Mouse (Mus musculus) urinary bladder, postnatal 10 days (tissue): ENCODE measurements around the gene Bbs7.
A peak's percentile ranks its signal among the peaks of the same experiment; 100 is the strongest.
"Not testable (repeated sequence)": the region's sequence is repeated elsewhere in the genome, so short reads cannot be mapped to it uniquely, and the experiment has no call there.

Source experiments
- DNase-seq: peaks from one replicate; pipeline ENCODE4 v3.0.0; 2022; ENCODE audit warnings: low spot score

The Bbs7 gene

DNA sequence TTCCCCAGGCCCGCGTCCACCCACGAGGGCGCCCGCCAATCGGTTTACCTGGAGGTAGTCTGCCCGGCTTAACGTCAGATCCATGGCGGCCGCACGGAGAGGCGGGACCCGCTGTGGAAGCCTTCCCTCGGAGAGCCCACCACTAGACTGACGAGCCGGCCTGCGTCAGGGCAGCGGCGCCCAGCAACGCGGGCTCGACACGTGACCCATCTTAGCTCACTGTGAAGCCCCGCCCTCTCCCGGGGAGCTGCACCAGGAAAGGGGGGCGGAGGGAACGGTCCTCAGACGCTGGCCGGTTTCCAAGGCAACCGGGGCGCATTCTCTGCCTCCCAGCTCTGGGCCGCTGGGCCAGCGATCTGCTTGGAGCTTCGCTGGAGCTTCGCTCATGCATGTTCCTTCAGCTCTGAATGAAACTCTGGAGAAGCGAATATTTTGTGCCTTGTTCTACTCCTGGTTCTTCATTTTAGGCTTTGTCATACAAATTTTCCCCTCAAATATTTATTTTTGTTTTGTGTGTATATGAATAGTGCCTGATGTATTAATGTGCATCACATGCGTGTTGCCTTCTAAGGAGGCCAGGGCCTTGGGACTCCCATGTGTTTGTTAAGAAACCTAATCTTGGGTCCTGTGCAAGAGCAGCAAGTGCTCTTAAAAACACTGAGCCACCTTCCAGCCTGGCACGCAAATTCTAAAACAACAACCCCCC, at the start of gene Bbs7:
Bbs7 (minus strand) TSS at position 276 of the 706 bp plus-strand sequence.
- DNase-seq = peak; percentile 70

DNA sequence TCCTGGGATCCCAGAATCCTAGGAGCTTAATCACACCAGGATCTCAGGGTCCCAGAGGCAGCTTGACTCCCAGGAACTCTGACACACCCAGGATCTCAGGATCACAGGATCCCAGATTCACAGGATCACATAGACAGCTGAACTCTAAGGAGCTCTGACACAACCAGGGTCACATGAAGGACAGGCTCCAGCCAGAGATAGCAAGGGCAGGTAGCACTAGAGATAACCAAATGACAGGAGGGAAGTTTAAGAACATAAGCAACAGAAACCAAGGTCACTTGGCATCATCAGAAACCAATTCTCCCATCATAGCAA, 31.9 kb upstream of the Bbs7 start:
- DNase-seq = not testable (repeated sequence)

DNA sequence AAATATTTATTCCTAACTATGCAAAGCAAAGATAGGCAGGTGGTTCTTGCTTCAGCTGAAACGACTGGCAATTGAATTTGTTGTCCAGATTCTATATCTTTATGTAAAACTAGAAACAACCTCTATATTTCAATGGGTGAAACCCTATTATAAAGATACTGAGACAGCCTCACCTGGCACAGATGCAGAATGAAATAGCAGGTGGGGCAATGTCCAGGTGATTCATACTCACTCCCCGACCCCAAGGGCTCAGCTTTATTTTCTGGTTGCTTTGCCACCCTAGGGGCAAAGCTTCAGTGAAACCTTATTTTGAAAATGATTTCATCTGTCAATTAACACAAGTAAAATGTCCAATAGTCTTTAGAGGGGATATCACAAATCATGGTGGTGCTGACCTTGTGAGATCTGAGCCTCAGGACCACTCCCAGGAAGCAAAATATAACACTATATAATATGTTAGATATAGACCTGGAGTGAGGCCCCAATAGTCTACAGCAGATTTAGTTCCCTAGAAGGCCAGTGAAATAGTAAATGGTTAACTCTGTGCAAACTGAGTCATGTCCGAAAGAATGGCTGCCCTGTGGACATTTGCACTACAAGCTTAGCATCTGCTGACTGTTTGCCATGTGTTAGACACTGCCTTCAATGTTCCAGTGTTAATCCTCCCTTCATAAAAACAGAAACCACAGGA, 31.4 kb upstream of the Bbs7 start:
- DNase-seq = no peak

GRCm38 (mm10) chr3:36643354-36643753, 30.1 kb upstream of the Bbs7 start:
- no peak for DNase-seq

- DNase-seq = no peak
Measured at GRCm38 (mm10) chr3:36642736-36643135, 29.5 kb upstream of the Bbs7 start.

DNA sequence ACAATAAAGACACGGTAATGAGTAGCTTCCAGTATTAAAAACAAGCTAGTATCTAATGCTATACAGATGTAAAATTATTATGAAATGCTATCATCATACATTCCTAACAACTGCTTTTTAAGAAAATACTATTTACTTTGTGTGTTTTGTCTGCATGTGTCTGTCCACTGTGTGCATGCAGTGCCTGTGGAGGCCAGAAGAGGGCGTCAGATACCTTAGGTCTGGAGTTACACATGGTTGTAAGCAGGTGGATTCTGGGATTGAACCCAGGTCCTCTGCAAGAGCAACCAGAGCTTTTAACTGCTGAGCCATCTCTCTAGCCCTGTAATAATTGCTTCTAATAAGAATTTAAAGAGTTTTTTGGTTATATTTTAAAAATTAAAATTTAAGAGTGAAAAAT, 27.5 kb upstream of the Bbs7 start:
- no peak for DNase-seq

DNA sequence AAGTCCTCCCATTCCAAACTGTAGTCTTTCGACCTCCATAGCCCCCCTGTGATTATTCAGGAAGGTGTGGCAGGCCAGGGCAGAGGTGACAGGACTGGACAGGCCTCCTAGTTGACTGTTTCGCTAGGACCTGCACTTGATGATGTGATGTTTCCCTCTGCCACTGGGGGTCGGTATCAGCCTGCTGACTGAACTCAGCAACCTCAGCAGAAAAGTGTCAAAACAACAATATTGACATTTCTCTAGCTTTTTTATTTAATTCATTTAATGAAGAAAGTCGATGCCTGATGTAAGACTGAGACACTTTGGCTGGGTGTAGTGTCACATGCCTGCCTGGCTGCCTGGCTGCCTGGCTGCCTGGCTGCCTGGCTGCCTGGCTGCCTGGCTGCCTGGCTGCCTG, 22.2 kb upstream of the Bbs7 start:
- no peak for DNase-seq

DNA sequence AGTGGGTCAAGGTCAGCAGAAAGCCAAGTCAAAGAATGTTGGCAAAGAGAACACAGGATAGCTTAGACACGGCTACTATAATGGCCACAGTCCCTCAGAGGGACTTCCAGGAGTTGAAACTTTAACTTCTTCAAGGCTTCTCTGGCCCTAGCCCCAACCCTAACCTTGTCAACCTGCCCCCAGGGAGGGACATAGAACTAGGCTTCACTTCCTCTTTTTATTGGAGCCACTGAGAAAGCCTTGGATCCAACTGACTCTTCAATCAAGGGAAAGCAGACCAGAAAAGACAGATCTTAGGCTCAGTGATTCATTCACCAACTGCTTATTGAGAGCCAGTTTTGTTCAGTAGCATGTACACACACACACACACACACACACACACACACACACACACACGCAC, 13.5 kb upstream of the Bbs7 start:
- DNase-seq = no peak

DNA sequence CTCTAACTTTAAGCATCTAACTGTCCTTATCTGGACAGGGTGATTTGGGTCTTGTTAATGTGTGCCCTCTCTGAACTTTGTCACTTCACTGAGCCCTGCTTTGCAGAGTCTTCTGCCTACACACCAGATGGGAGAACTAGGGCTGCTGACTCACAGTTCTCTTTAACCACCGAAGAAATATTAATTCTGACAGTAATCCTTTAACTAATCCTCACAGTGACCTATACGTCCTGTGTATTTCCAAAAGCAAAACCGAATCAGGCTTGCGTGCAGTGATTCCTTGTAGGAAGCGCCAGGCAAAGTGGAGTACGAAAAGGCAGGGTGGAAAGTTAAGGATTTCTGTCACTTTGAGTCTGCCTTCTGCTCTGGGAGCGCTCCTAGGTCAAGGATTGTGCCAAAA, 4.9 kb upstream of the Bbs7 start:
- DNase-seq = no peak

- no peak for DNase-seq
Measured at GRCm38 (mm10) chr3:36613908-36614255, 605 bp upstream of the Bbs7 start.

GRCm38 (mm10) chr3:36612687-36613086, 590 bp downstream of the Bbs7 start:
- DNase-seq = no peak

- no peak for DNase-seq
Measured at GRCm38 (mm10) chr3:36605894-36606783, 7.1 kb downstream of the Bbs7 start.

GRCm38 (mm10) chr3:36599773-36600172, 13.5 kb downstream of the Bbs7 start:
- DNase-seq = not testable (repeated sequence)

GRCm38 (mm10) chr3:36598811-36599210, 14.5 kb downstream of the Bbs7 start:
- DNase-seq = no peak

DNA sequence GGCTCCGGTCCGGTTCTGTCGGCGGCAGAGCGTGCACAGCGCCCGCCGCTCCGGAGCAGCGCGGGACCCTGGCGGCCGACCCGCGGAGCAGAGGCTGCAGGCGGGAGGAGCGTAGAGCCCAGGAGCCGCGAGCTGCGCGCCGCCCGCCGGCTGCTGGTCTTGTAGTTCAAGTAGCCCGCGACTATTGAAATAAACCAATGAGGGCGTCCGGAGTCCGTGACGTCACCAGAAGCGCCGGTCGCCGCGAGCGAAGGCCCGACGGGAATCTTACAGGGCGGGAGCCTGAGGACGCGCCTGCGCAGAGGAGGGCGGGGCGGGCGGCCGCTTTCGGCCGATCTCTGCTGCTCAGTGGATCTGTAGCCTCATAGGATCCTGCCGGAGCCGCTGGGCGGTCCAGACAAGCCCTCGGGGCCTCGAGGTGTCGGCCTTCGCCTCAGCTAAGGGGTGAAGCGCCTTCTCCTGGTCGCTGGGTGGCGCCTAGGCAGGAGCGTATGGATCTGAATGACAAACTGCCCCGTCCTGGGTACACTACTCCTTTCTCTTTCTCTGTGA, 41.4 kb downstream of the Bbs7 start, which contains the start of gene Ccna2:
Ccna2 (minus strand) TSS at position 324 of the 552 bp plus-strand sequence.
- peak; percentile 94 for DNase-seq

GRCm38 (mm10) chr3:36571361-36571826, 41.9 kb downstream of the Bbs7 start:
- DNase-seq = peak; percentile 14

DNA sequence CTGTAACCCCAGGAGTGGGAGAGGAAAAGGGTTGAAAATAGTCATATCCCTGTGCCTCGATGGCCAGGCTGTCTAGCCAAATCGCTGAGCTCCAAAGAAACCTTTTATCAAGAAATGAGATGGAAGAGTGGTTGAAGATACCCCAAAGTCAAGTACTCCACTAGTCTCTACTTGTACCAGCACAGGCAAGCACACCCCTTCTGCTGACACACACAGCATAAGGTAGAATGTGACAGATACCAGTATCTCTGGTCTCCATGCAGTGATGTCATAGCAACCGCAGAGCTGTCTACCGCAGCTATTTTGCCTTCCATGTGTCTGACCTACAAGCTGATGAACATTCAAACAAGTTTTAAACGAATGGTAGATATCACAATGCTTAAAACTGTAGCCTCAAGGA, 43.4 kb downstream of the Bbs7 start:
- no peak for DNase-seq

DNA sequence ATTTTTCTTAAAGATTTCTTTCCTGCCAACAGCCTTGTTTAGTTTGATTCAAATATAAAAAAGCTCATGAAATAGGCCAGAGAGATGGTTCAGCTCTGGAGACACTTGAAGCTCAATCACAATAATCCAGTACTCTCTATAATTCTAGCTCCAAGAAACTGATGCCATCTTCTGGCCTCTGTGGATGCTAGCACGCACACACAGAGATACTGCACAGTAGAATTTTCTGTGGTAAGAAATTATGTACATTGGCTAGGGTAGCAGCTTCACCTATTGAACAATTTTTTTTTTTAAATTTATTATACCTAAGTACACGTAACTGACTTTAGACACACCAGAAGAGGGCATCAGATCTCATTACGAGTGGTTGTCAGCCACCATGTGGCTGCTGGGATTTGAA, 49.6 kb downstream of the Bbs7 start:
- DNase-seq = no peak

DNA sequence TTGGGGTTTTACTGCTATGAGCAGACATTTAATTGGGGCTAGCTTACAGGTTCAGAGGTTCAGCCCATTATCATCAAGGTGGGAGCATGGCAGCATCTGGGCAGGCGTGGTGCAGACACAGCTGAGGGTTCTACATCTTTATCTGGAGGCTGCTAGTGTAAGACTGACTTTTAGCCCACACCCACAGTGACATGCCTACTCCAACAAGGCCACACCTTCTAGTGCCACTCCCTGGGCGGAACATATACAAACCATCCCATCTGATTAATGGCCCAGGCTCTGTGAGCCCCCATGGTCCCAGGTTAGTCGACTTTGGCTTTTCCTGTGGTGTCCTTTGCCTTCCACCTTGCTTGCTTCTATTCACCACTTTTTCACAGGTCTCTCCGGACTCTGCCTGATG, 53.7 kb downstream of the Bbs7 start:
- no peak for DNase-seq

DNA sequence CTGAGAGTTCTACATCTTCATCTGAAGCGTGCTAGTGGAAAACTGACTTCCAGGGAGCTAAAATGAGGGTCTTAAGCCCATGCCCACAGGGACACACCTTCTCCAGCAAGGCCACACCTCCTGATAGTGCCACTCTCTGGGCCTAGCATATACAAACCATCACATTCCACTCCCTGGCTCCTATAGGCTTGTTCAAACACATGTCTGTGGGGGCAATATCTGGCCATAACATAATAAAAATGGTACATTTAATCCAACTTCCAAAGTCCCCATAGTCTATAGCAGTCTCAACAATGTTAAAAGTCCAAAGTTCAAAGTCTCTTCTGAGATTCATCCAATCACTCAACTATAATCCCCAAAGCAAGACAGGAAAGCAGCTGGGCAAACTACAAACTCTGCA, 55.7 kb downstream of the Bbs7 start:
- DNase-seq = no peak

DNA sequence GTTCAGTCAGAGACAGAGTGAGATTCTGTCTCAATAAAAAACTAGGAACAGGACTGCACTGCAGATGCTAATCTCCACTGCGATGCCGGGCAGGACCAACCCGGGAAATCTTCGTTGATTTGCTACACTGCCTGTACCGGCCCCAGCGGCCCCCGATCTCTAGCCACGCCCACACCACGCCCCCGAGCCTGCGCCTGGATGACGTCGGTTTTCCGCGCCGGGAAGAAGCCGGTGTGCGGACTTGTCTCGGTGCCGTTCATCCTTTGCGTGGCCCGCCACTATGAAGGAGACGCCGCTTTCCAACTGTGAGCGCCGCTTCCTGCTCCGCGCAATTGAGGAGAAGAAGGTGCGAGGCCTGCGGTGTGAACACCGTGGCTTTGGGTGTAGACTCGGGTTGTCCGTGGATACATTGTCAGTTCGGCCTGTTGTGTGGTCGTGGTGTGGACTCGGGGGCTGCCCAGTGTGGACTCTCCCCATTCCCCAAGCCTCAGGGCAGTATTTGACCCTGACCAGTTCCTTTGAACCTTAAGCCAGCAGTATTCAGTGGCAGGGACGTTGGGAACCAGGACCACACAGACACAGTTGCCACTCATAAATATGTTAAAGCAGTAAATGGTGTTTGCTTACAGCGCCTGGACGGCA, 60.8 kb downstream of the Bbs7 start, which contains the start of gene Exosc9:
Exosc9 (plus strand) TSS at position 201 of the 642 bp plus-strand sequence.
- peak; percentile 85 for DNase-seq

DNA sequence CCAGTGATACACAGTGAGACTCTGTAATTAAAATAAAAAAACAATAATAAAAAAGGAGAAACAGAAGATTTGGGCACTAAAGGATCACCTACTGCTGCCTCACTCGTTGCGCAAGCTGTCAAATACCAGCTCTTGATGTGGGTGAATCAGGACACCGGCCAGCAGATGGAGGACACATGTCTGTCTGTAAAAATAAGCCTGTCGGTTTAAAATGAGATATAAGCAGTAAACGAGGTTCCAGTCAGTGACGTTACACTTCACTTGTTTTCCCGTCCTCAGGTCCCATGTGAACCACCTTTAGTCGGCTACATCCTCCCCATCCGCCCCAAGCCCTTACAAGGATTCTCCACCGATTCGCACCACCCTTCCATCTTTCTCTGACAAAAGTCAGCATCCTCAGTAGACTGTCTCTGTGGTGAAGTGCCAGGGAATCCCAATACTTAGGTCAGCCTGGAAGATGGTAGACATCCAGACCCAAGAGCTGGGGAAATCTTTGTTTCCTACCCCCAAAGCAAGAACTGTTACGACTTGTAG, 61.4 kb downstream of the Bbs7 start:
- DNase-seq = no peak
